Mouse (Mus musculus) megakaryocyte, embryonic 14.5 days (primary cell): ENCODE data around the gene Ifna14. TPM values are rescaled to one million over a fixed set of nuclear protein-coding genes. Genes with fewer than 3 reads are reported as not detected.

Source experiments
- H3K27me3 ChIP-seq: replicated peaks from 2 replicates; pipeline ENCODE3; 2012; ENCODE audit warnings: inconsistent platforms
- H3K36me3 ChIP-seq: replicated peaks from 2 replicates; pipeline ENCODE3; 2012; ENCODE audit warnings: low read length, inconsistent platforms, mixed read lengths
- H3K4me1 ChIP-seq: 2 replicates; pipeline ENCODE4 v1.6.1; 2012; ENCODE audit warnings: inconsistent platforms
- H3K4me3 ChIP-seq: replicated peaks from 2 replicates; pipeline ENCODE3; 2012; ENCODE audit warnings: moderate library complexity, mild to moderate bottlenecking, inconsistent platforms
- H3K9me3 ChIP-seq: 2 replicates; pipeline ENCODE4 v1.6.1; 2012; ENCODE audit warnings: inconsistent platforms
- FLI1 ChIP-seq: IDR thresholded peaks from 2 replicates; pipeline ENCODE4 v1.6.1; 2012; ENCODE audit warnings: low read length, inconsistent platforms, mixed read lengths
- GATA1 ChIP-seq: IDR thresholded peaks from 3 replicates; pipeline ENCODE4 v1.6.1; 2012; ENCODE audit warnings: mixed read lengths, low read length, inconsistent platforms, borderline replicate concordance
- polyA plus RNA-seq: library from polyadenylated mRNA; stranded (reverse); fragments of >175 nt; gene quantifications from 2 replicates; pipeline ENCODE4 v1.2.3, GENCODE M21; 2012; ENCODE audit warnings: low replicate concordance; ENCODE audit not compliant: insufficient read depth

Gene Ifna14
- polyA plus RNA-seq, 1 experiment, result not detected

DNA sequence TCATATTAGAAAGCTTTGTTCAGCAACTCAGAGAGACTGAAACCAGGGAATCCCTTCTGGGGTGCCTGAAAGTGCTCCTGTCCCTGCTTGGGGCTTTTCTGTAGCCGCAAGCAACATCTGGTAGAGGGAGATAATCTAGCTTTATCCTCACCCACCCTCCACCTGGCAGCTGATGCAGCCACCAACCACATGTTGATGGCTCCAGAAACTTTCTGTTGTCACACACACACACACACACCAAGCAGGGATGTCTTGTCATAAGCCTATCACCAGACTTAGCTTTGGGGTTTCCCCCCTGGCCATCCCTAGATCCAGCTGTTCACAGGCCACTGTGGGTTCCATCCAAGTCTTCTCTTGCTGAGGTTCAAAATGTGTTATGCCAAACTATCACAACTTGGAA lies 35.9 kb downstream of the Ifna14 start:
- no peaks in the 10 kb centered on the region for H3K36me3 ChIP-seq
- H3K4me3 ChIP-seq, result no peak overlapping the region
- H3K4me1 ChIP-seq, result peaks cover 45% of the 10 kb centered on the region
- H3K9me3 ChIP-seq, result no peaks in the 10 kb centered on the region
- no peaks in the 10 kb centered on the region for H3K27me3 ChIP-seq
- TF ChIP-seq FLI1, result no peak
- no peak for TF ChIP-seq GATA1

GRCm38 (mm10) chr4:88534903-88535302 lies 36.7 kb downstream of the Ifna14 start:
- H3K4me1 ChIP-seq, result peaks cover 50% of the 10 kb centered on the region
- H3K9me3 ChIP-seq, result no peaks in the 10 kb centered on the region
- no peaks in the 10 kb centered on the region for H3K27me3 ChIP-seq
- no peaks in the 10 kb centered on the region for H3K36me3 ChIP-seq
- no peak for TF ChIP-seq FLI1
- TF ChIP-seq GATA1, result no peak
- H3K4me3 ChIP-seq, result no peak overlapping the region

DNA sequence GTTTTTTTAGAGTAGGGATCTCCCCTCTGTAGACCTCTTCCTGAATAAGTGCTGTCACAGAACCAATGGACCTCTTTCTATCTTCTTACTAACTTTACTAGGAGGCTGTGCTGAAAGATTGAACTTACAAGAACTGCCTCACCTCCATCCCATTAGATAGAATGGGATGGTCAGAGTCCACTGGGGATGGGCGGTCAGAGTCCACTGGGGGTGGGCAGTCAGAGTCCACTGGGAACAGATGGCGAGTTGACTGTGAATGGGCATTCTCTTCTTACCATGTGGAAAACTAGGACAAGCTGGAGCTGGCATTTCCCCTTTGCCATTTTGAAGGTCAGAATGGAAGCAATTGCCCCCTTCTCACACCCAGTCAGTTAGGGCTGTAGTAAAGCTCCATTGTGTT lies 38.1 kb downstream of the Ifna14 start:
- no peaks in the 10 kb centered on the region for H3K9me3 ChIP-seq
- H3K27me3 ChIP-seq, result no peaks in the 10 kb centered on the region
- H3K36me3 ChIP-seq, result no peaks in the 10 kb centered on the region
- H3K4me3 ChIP-seq, result no peak overlapping the region
- peaks cover 46% of the 10 kb centered on the region for H3K4me1 ChIP-seq
- no peak for TF ChIP-seq GATA1

- no peaks in the 10 kb centered on the region for H3K27me3 ChIP-seq
- H3K4me3 ChIP-seq, result no peak overlapping the region
- peaks cover 26% of the 10 kb centered on the region for H3K4me1 ChIP-seq
- TF ChIP-seq FLI1 (no peak), GATA1 (no peak)
- no peaks in the 10 kb centered on the region for H3K9me3 ChIP-seq
- H3K36me3 ChIP-seq, result no peaks in the 10 kb centered on the region
Observed at GRCm38 (mm10) chr4:88530892-88531291, 40.7 kb downstream of the Ifna14 start.

DNA sequence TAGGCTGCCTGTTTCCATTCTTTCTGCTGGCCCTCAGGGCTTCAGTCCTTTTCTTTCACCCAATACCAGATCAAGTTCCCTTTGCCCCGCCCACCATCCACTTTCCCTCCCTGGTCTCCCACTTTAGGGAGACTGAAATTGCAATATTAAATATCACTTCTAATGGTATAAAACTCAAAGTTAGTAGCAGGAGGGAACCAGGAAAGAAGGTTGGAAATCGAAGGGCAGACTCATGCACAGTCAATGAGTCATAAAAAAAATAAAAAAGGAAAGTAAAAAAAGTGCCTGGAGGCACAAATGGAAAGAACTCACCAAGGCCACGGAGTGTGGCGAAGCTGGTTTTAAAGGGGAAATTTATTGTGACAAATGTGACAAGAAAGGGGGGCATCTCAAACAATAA lies 41.3 kb downstream of the Ifna14 start:
- Histone ChIP-seq H3K36me3 (no peaks in the 10 kb centered on the region), H3K4me3 (no peak overlapping the region), H3K9me3 (no peaks in the 10 kb centered on the region), H3K4me1 (peaks cover 20% of the 10 kb centered on the region), H3K27me3 (no peaks in the 10 kb centered on the region)
- TF ChIP-seq GATA1, result no peak
- TF ChIP-seq FLI1, result no peak

DNA sequence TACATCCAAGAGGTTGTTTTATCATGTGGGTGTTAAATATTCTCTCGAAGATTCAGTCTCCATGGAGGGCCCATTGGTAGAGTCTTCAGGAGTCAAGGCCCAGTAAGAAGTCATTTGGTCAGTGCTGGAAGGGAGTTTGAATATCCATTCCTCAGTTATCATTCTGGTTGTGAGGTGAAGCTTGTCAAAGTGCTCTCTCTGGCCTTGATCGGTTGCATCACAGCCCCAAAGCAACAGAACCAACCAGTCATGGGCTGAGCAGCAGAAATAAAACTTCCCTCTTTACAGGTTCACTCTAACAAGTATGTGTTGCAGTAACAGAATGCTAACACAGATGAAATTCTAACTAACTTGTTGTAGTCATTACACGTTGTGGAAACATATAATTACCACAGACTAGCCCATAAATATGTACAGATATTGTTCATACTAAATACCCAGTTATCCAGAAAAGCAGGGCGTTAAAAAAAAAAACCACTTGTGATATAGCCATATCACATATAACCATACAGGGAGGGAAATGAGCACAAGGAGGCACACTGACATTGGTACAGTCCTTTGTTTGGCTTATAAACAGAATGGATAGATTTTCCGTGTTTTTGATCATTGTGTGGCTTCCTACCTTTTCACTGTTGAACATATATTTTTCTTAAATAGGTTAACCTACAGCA lies 45.1 kb downstream of the Ifna14 start:
- Histone ChIP-seq H3K4me3 (no peak overlapping the region), H3K27me3 (no peaks in the 10 kb centered on the region), H3K4me1 (peaks cover 42% of the 10 kb centered on the region), H3K9me3 (no peaks in the 10 kb centered on the region), H3K36me3 (no peaks in the 10 kb centered on the region)
- TF ChIP-seq FLI1, result no peak

DNA sequence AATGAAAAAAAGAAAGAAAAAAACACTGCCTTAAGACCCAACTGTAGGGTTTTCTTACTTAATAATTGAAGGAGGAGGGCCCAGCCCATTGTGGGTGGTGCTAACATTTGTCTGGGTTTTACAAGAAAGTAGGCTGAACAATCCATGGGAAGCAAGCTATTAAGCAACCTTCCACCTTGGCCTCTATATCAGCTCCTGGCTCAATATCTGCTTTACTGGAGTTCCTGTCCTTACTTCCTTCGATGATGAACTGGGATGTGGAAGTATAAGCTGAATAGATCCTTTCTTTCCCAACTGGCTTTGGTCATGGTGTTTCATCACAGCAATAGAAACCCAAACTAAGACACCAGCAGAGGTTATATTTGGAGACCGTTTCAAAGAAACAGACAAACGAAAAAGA lies 46.2 kb downstream of the Ifna14 start:
- Histone ChIP-seq H3K4me1 (peaks cover 53% of the 10 kb centered on the region), H3K4me3 (no peak overlapping the region), H3K36me3 (no peaks in the 10 kb centered on the region), H3K9me3 (no peaks in the 10 kb centered on the region), H3K27me3 (no peaks in the 10 kb centered on the region)
- TF ChIP-seq FLI1 (no peak), GATA1 (no peak)

- Histone ChIP-seq H3K36me3 (no peaks in the 10 kb centered on the region), H3K4me1 (peaks cover 63% of the 10 kb centered on the region), H3K4me3 (no peak overlapping the region), H3K27me3 (no peaks in the 10 kb centered on the region), H3K9me3 (no peaks in the 10 kb centered on the region)
- TF ChIP-seq FLI1 (no peak), GATA1 (no peak)
Observed at GRCm38 (mm10) chr4:88523241-88523640, 48.4 kb downstream of the Ifna14 start.

- no peak for TF ChIP-seq GATA1
- no peak for TF ChIP-seq FLI1
- peak within 1 kb of the TSS; percentile 64 for H3K4me3 ChIP-seq
- no peaks in the 10 kb centered on the region for H3K36me3 ChIP-seq
- H3K27me3 ChIP-seq, result no peaks in the 10 kb centered on the region
- H3K9me3 ChIP-seq, result no peaks in the 10 kb centered on the region
- peaks cover 63% of the 10 kb centered on the region for H3K4me1 ChIP-seq
Observed at GRCm38 (mm10) chr4:88522674-88523073, 48.9 kb downstream of the Ifna14 start, which contains the start of gene Ifnb1. TSS of gene Ifnb1 (minus strand) at chr4:88522774.

Other genes starting within 250 kb of the Ifna14 start
- 0.48 and 5.1 TPM in 2 replicates for gene Hacd4, start 132.9 kb downstream of the Ifna14 start, polyA plus RNA-seq
- gene Ifnb1, start 49.0 kb downstream of the Ifna14 start, polyA plus RNA-seq, result not detected in 2 replicates
- gene Ifna15, start 13.6 kb downstream of the Ifna14 start, polyA plus RNA-seq, result not detected in 2 replicates
- gene Ifna9, start 20.6 kb upstream of the Ifna14 start, polyA plus RNA-seq, result not detected in 2 replicates
- not detected in 2 replicates for gene Ifna12, start 31.6 kb upstream of the Ifna14 start, polyA plus RNA-seq
- gene C87499, start 62.6 kb upstream of the Ifna14 start, polyA plus RNA-seq, result not detected in 2 replicates
- gene Ifna13, start 72.7 kb upstream of the Ifna14 start, polyA plus RNA-seq, result not detected in 2 replicates
- gene Ifna16, start 105.1 kb upstream of the Ifna14 start, polyA plus RNA-seq, result not detected in 2 replicates
- not detected in 2 replicates for gene Ifna2, start 112.1 kb upstream of the Ifna14 start, polyA plus RNA-seq
- gene Ifnab, start 119.6 kb upstream of the Ifna14 start, polyA plus RNA-seq, result not detected in 2 replicates
- gene Gm26566, start 150.0 kb upstream of the Ifna14 start, polyA plus RNA-seq, result 0.27 TPM in 1 of 2 replicates, not detected in the other
- gene Klhl9, start 150.7 kb upstream of the Ifna14 start, polyA plus RNA-seq, result 1.4 and 2.6 TPM in 2 replicates
- gene Gm13271, start 183.1 kb upstream of the Ifna14 start, polyA plus RNA-seq, result not detected in 2 replicates
- not detected in 2 replicates for gene Gm13283, start 188.3 kb upstream of the Ifna14 start, polyA plus RNA-seq
- gene Gm13290, start 202.0 kb upstream of the Ifna14 start, polyA plus RNA-seq, result not detected in 2 replicates
- gene Gm13289, start 205.1 kb upstream of the Ifna14 start, polyA plus RNA-seq, result not detected in 2 replicates
- gene Gm13272, start 208.1 kb upstream of the Ifna14 start, polyA plus RNA-seq, result not detected in 2 replicates
- gene Ifnz, start 210.3 kb upstream of the Ifna14 start, polyA plus RNA-seq, result not detected in 2 replicates
- not detected in 2 replicates for gene Gm13276, start 213.9 kb upstream of the Ifna14 start, polyA plus RNA-seq
- not detected in 2 replicates for gene Gm13277, start 216.8 kb upstream of the Ifna14 start, polyA plus RNA-seq
- not detected in 2 replicates for gene Gm13278, start 219.8 kb upstream of the Ifna14 start, polyA plus RNA-seq
- 0.64 TPM in 1 of 2 replicates, not detected in the other for gene Gm13275, start 222.7 kb upstream of the Ifna14 start, polyA plus RNA-seq
- gene Gm13279, start 225.6 kb upstream of the Ifna14 start, polyA plus RNA-seq, result not detected in 2 replicates
- gene Gm13285, start 227.9 kb upstream of the Ifna14 start, polyA plus RNA-seq, result not detected in 2 replicates
- gene Gm13287, start 231.5 kb upstream of the Ifna14 start, polyA plus RNA-seq, result 0.64 TPM in 1 of 2 replicates, not detected in the other
- gene Gm13288, start 233.7 kb upstream of the Ifna14 start, polyA plus RNA-seq, result not detected in 2 replicates
- gene Ifna7, start 244.4 kb upstream of the Ifna14 start, polyA plus RNA-seq, result not detected in 2 replicates
- gene Ifna11, start 248.2 kb upstream of the Ifna14 start, polyA plus RNA-seq, result not detected in 2 replicates